Mouse (Mus musculus): ENCODE data around the gene Gm47985. TPM values are rescaled to one million over a fixed set of nuclear protein-coding genes. Genes with fewer than 3 reads are reported as not detected.
"Not testable (repeated sequence)": the region's sequence is repeated elsewhere in the genome, so short reads cannot be mapped to it uniquely, and the experiment has no call there.

The Gm47985 gene
- polyA plus RNA-seq, 1 experiment from 2014 or later: 0.26 TPM

GRCm38 (mm10) chr1:151192739-151193138, 10.4 kb downstream of the Gm47985 start:
- 94% methylated on average over 14 of the region's 15 CpGs for WGBS
- not testable (repeated sequence) for H3K4me2 ChIP-seq (ENCODE audit: low read depth, low read length); H3K27ac ChIP-seq (ENCODE audit: low read length); H3K9me3 ChIP-seq (ENCODE audit: control insufficient read depth, low read length); H3K4me3 ChIP-seq (ENCODE audit: low read length); H3K4me1 ChIP-seq (ENCODE audit: control insufficient read depth, insufficient read depth, low read length); H3K9ac ChIP-seq (ENCODE audit: low read depth, low read length); ATAC-seq; H3K36me3 ChIP-seq (ENCODE audit: control insufficient read depth, insufficient read depth, low read length); H3K27me3 ChIP-seq (replicated peaks; ENCODE audit: control insufficient read depth, insufficient read depth, low read length)

GRCm38 (mm10) chr1:151195986-151196385, 13.6 kb downstream of the Gm47985 start:
- H3K9me3 ChIP-seq (ENCODE audit: control insufficient read depth, low read length); ATAC-seq; H3K27ac ChIP-seq (ENCODE audit: low read length); H3K4me3 ChIP-seq (ENCODE audit: low read length); H3K27me3 ChIP-seq (replicated peaks; ENCODE audit: control insufficient read depth, insufficient read depth, low read length); H3K9ac ChIP-seq (ENCODE audit: low read depth, low read length); H3K4me2 ChIP-seq (ENCODE audit: low read depth, low read length); H3K4me1 ChIP-seq (ENCODE audit: control insufficient read depth, insufficient read depth, low read length); H3K36me3 ChIP-seq (ENCODE audit: control insufficient read depth, insufficient read depth, low read length): not testable (repeated sequence)
- WGBS: 67% methylated on average over 4 of the region's 4 CpGs

- H3K4me1 ChIP-seq (ENCODE audit: control insufficient read depth, insufficient read depth, low read length); H3K4me2 ChIP-seq (ENCODE audit: low read depth, low read length); H3K27ac ChIP-seq (ENCODE audit: low read length); H3K9ac ChIP-seq (ENCODE audit: low read depth, low read length); H3K27me3 ChIP-seq (replicated peaks; ENCODE audit: control insufficient read depth, insufficient read depth, low read length); ATAC-seq; H3K9me3 ChIP-seq (ENCODE audit: control insufficient read depth, low read length); H3K36me3 ChIP-seq (ENCODE audit: control insufficient read depth, insufficient read depth, low read length); H3K4me3 ChIP-seq (ENCODE audit: low read length): not testable (repeated sequence)
- WGBS: 81% methylated on average over 3 of the region's 3 CpGs
These were observed 14.4 kb downstream of the Gm47985 start for GRCm38 (mm10) chr1:151196690-151197089.

- H3K4me3 ChIP-seq (ENCODE audit: low read length); H3K9me3 ChIP-seq (ENCODE audit: control insufficient read depth, low read length); H3K27ac ChIP-seq (ENCODE audit: low read length); H3K27me3 ChIP-seq (replicated peaks; ENCODE audit: control insufficient read depth, insufficient read depth, low read length); H3K4me2 ChIP-seq (ENCODE audit: low read depth, low read length); H3K9ac ChIP-seq (ENCODE audit: low read depth, low read length); H3K36me3 ChIP-seq (ENCODE audit: control insufficient read depth, insufficient read depth, low read length); ATAC-seq; H3K4me1 ChIP-seq (ENCODE audit: control insufficient read depth, insufficient read depth, low read length): not testable (repeated sequence)
- 67% methylated on average over 1 of the region's 4 CpGs for WGBS
These were observed 15.8 kb downstream of the Gm47985 start, which contains the start of gene Gm47995 for GRCm38 (mm10) chr1:151198120-151198519. Gene Gm47995 (plus strand): TSS chr1:151198448.

GRCm38 (mm10) chr1:151200620-151201019, 18.3 kb downstream of the Gm47985 start:
- not testable (repeated sequence) for H3K36me3 ChIP-seq (ENCODE audit: control insufficient read depth, insufficient read depth, low read length); H3K9ac ChIP-seq (ENCODE audit: low read depth, low read length); ATAC-seq; H3K4me2 ChIP-seq (ENCODE audit: low read depth, low read length); H3K4me1 ChIP-seq (ENCODE audit: control insufficient read depth, insufficient read depth, low read length); H3K4me3 ChIP-seq (ENCODE audit: low read length); H3K27me3 ChIP-seq (replicated peaks; ENCODE audit: control insufficient read depth, insufficient read depth, low read length); H3K9me3 ChIP-seq (ENCODE audit: control insufficient read depth, low read length); H3K27ac ChIP-seq (ENCODE audit: low read length)

GRCm38 (mm10) chr1:151202771-151203170, 20.4 kb downstream of the Gm47985 start:
- ATAC-seq: peak; percentile 33; the same call in 1 of the 2 replicates
- not testable (repeated sequence) for H3K9me3 ChIP-seq (ENCODE audit: control insufficient read depth, low read length); H3K4me3 ChIP-seq (ENCODE audit: low read length); H3K9ac ChIP-seq (ENCODE audit: low read depth, low read length); H3K36me3 ChIP-seq (ENCODE audit: control insufficient read depth, insufficient read depth, low read length); H3K27me3 ChIP-seq (replicated peaks; ENCODE audit: control insufficient read depth, insufficient read depth, low read length); H3K4me2 ChIP-seq (ENCODE audit: low read depth, low read length); H3K4me1 ChIP-seq (ENCODE audit: control insufficient read depth, insufficient read depth, low read length); H3K27ac ChIP-seq (ENCODE audit: low read length)
- WGBS: 75% methylated on average over 3 of the region's 5 CpGs

- not testable (repeated sequence) for H3K4me3 ChIP-seq (ENCODE audit: low read length); H3K4me2 ChIP-seq (ENCODE audit: low read depth, low read length); H3K9ac ChIP-seq (ENCODE audit: low read depth, low read length); H3K27me3 ChIP-seq (replicated peaks; ENCODE audit: control insufficient read depth, insufficient read depth, low read length); H3K4me1 ChIP-seq (ENCODE audit: control insufficient read depth, insufficient read depth, low read length); ATAC-seq; H3K9me3 ChIP-seq (ENCODE audit: control insufficient read depth, low read length); H3K36me3 ChIP-seq (ENCODE audit: control insufficient read depth, insufficient read depth, low read length); H3K27ac ChIP-seq (ENCODE audit: low read length)
- WGBS: no CpG with 5 or more reads among the region's 6 CpGs
These were observed 21.5 kb downstream of the Gm47985 start, which contains the start of gene 3110040M04Rik for GRCm38 (mm10) chr1:151203818-151204217. Gene 3110040M04Rik (plus strand): TSS chr1:151204121.

- ATAC-seq; H3K9me3 ChIP-seq (ENCODE audit: control insufficient read depth, low read length); H3K4me2 ChIP-seq (ENCODE audit: low read depth, low read length); H3K36me3 ChIP-seq (ENCODE audit: control insufficient read depth, insufficient read depth, low read length); H3K27me3 ChIP-seq (replicated peaks; ENCODE audit: control insufficient read depth, insufficient read depth, low read length); H3K9ac ChIP-seq (ENCODE audit: low read depth, low read length); H3K27ac ChIP-seq (ENCODE audit: low read length); H3K4me3 ChIP-seq (ENCODE audit: low read length); H3K4me1 ChIP-seq (ENCODE audit: control insufficient read depth, insufficient read depth, low read length): not testable (repeated sequence)
- WGBS: 67% methylated on average over 3 of the region's 5 CpGs
These were observed 26.2 kb downstream of the Gm47985 start for GRCm38 (mm10) chr1:151208493-151208892.

GRCm38 (mm10) chr1:151208944-151209343, 26.6 kb downstream of the Gm47985 start:
- not testable (repeated sequence) for H3K4me2 ChIP-seq (ENCODE audit: low read depth, low read length); ATAC-seq; H3K4me1 ChIP-seq (ENCODE audit: control insufficient read depth, insufficient read depth, low read length)

GRCm38 (mm10) chr1:151209824-151210355, 27.6 kb downstream of the Gm47985 start, which contains the start of gene Gm47996:
Gene Gm47996 (plus strand): TSS chr1:151210131.
- H3K9ac ChIP-seq (ENCODE audit: low read depth, low read length); H3K27ac ChIP-seq (ENCODE audit: low read length); H3K9me3 ChIP-seq (ENCODE audit: control insufficient read depth, low read length); ATAC-seq; H3K4me2 ChIP-seq (ENCODE audit: low read depth, low read length); H3K36me3 ChIP-seq (ENCODE audit: control insufficient read depth, insufficient read depth, low read length); H3K4me1 ChIP-seq (ENCODE audit: control insufficient read depth, insufficient read depth, low read length); H3K27me3 ChIP-seq (replicated peaks; ENCODE audit: control insufficient read depth, insufficient read depth, low read length); H3K4me3 ChIP-seq (ENCODE audit: low read length): not testable (repeated sequence)
- WGBS: 88% methylated on average over 4 of the region's 8 CpGs

More at GRCm38 (mm10) chr1:151208944-151209343, 26.6 kb downstream of the Gm47985 start:
- H3K9me3 ChIP-seq (ENCODE audit: control insufficient read depth, low read length); H3K4me3 ChIP-seq (ENCODE audit: low read length); H3K9ac ChIP-seq (ENCODE audit: low read depth, low read length); H3K36me3 ChIP-seq (ENCODE audit: control insufficient read depth, insufficient read depth, low read length); H3K27ac ChIP-seq (ENCODE audit: low read length); H3K27me3 ChIP-seq (replicated peaks; ENCODE audit: control insufficient read depth, insufficient read depth, low read length): not testable (repeated sequence)
